Mouse (Mus musculus) forebrain, postnatal 0 days (tissue): Measurements from ENCODE around the gene Tenm3. TPM values are rescaled to one million over a fixed set of nuclear protein-coding genes. Genes with fewer than 3 reads are reported as not detected.

ENCODE experiments used
- ATAC-seq: fragments of 200-750 bp; cut with Nextera tagmentation; 2 replicates; pipeline ENCODE4 v1.8.0; 2017; ENCODE audit warnings: mild to moderate bottlenecking, moderate library complexity
- DNase-seq: peaks from one replicate; pipeline ENCODE4 v3.0.0-alpha.2; 2015
- H3K27ac ChIP-seq: fragments of 300-500 bp; sonication (generic); 2 replicates; pipeline ENCODE4 v1.5.1; 2014; ENCODE audit warnings: low read depth, mild to moderate bottlenecking, antibody characterized with exemption, low read length, moderate library complexity, mixed read lengths
- H3K27me3 ChIP-seq: fragments of 300-500 bp; sonication (generic); 2 replicates; pipeline ENCODE4 v1.6.1; 2014; ENCODE audit warnings: mild to moderate bottlenecking, low read length, mixed read lengths; ENCODE audit not compliant: insufficient read depth
- H3K36me3 ChIP-seq: fragments of 300-500 bp; sonication (generic); 2 replicates; pipeline ENCODE4 v1.6.1; 2014; ENCODE audit warnings: mild to moderate bottlenecking, moderate library complexity; ENCODE audit not compliant: insufficient read depth
- H3K4me1 ChIP-seq: fragments of 300-500 bp; sonication (generic); 2 replicates; pipeline ENCODE4 v1.6.1; 2014; ENCODE audit warnings: antibody characterized with exemption; ENCODE audit not compliant: insufficient read depth
- H3K4me2 ChIP-seq: fragments of 300-500 bp; sonication (generic); 2 replicates; pipeline ENCODE4 v1.6.1; 2014; ENCODE audit warnings: low read depth, mild to moderate bottlenecking, moderate library complexity
- H3K4me3 ChIP-seq: fragments of 300-500 bp; sonication (generic); 2 replicates; pipeline ENCODE4 v1.5.1; 2014; ENCODE audit warnings: low read depth, low read length, mixed read lengths
- H3K9ac ChIP-seq: fragments of 300-500 bp; sonication (generic); 2 replicates; pipeline ENCODE4 v1.6.1; 2014; ENCODE audit warnings: mild to moderate bottlenecking
- H3K9me3 ChIP-seq: fragments of 300-500 bp; sonication (generic); 2 replicates; pipeline ENCODE4 v1.6.1; 2016; ENCODE audit warnings: low read length
- CTCF ChIP-seq: sonication (generic); IDR thresholded peaks from 2 replicates; pipeline ENCODE4 v1.5.1; 2016; ENCODE audit warnings: antibody characterized with exemption, control low read depth, low read depth
- WGBS: fragments of 180-500 bp; shearing (Covaris S2); extraction: QIAGEN DNeasy Blood & Tissue Kit; methylation state at CpG from one replicate; pipeline ENCODE4 v1.1.7; 2014; 5-methylcytosine and 5-hydroxymethylcytosine counted together
- polyA plus RNA-seq: library from polyadenylated mRNA; unstranded; fragments of >200 nt; fragmentation: Nextera tagmentation; extraction: Ambion mirVana; gene quantifications from 2 replicates; pipeline ENCODE4 v1.2.1, GENCODE M21; 2015
- total RNA-seq: library from RNA; depleted of rRNA; stranded (reverse); fragments of >200 nt; gene quantifications from 2 replicates; pipeline ENCODE4 v1.2.3, GENCODE M21; 2014

Gene Tenm3
- total and polyA plus RNA-seq, 2 experiments from 2014 or later = 21.6 to 111 TPM

DNA sequence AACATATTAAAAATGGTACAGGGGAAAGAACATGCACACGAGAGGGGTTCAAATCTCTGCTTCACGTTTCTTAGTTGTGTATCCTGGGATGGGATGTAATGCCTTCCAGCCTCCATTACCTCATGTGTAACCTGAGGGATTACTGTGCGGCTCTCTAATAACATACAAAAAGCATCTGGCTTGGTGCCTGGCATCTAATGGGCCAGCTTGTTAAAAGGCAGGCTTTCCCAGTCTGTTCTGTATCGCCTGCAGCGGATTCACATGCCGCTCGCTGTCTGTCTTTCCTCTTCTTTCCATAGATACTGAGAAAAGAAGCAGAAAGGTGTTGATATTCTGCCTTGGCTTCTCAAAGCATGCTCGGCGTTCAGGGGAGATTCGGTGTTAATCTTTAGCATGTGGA is 558.3 kb downstream of the Tenm3 start:
- no peak for DNase-seq
- H3K4me2 ChIP-seq = no peak overlapping the region
- no peaks in the 10 kb centered on the region for H3K27me3 ChIP-seq
- WGBS = 32% methylated on average over 10 of the region's 10 CpGs
- H3K36me3 ChIP-seq = no peaks in the 10 kb centered on the region; the same call in 1 of the 2 replicates
- no peaks in the 10 kb centered on the region for H3K4me1 ChIP-seq
- no peak for ATAC-seq
- no peak overlapping the region for H3K27ac ChIP-seq
- H3K9ac ChIP-seq = no peak overlapping the region
- H3K4me3 ChIP-seq = no peak overlapping the region
- no peaks in the 10 kb centered on the region for H3K9me3 ChIP-seq
- TF ChIP-seq CTCF = no peak

DNA sequence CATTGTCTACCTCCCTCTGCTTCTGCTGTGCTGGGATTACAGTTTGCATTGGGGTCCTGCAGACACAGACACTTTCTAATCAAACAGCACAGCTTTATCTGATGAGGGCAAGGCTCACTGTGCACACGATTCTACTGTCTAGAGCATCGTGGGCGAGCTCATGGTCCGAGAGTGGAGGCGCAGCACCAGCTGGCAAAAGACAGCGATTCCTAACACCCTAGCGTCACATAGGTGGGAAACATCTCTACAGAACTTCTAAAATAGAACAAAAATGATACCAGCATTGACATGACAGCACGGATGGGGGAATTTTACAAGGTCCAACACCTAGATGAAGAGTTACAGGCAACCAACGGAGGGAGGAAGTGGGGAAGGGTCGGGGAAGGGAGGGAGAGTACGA is 561.9 kb downstream of the Tenm3 start:
- no peak for TF ChIP-seq CTCF
- no peak overlapping the region for H3K4me2 ChIP-seq
- no peaks in the 10 kb centered on the region for H3K4me1 ChIP-seq
- H3K9ac ChIP-seq = no peak overlapping the region
- no peaks in the 10 kb centered on the region for H3K9me3 ChIP-seq
- H3K27ac ChIP-seq = no peak overlapping the region
- no peak for DNase-seq
- ATAC-seq = no peak
- H3K27me3 ChIP-seq = no peaks in the 10 kb centered on the region
- H3K4me3 ChIP-seq = no peak overlapping the region
- no peaks in the 10 kb centered on the region; the same call in 1 of the 2 replicates for H3K36me3 ChIP-seq
- 93% methylated on average over 11 of the region's 11 CpGs for WGBS

DNA sequence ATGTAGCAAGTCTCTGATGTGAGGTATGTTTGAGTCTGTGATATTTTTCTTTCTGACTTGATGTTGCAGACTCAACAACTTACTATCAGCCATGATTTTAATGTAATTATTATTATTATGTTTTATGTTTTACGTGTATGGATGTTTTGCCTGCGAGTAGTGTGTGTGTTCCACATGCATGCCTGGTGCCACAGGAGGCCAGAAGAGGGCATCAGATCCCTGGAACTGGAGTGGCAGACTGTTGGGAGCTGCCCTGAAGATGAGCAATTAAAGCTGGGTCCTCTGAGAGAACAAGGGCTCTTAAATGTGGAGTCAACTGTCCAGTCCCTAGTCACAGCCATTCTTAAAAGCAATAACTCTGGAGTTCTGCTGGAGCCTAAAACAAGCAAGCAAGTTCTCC is 564.4 kb downstream of the Tenm3 start:
- Histone ChIP-seq H3K9me3 (0 out of 2 replicates have a peak, but pooled peaks cover 8% of the 10 kb centered on the region), H3K4me3 (no peak overlapping the region), H3K4me2 (no peak overlapping the region), H3K27me3 (no peaks in the 10 kb centered on the region), H3K27ac (no peak overlapping the region), H3K36me3 (peaks cover 10% of the 10 kb centered on the region), H3K9ac (no peak overlapping the region), H3K4me1 (no peaks in the 10 kb centered on the region)
- peak; percentile 49 for TF ChIP-seq CTCF
- DNase-seq (no peak), ATAC-seq (no peak)
- 94% methylated on average over 2 of the region's 2 CpGs for WGBS

DNA sequence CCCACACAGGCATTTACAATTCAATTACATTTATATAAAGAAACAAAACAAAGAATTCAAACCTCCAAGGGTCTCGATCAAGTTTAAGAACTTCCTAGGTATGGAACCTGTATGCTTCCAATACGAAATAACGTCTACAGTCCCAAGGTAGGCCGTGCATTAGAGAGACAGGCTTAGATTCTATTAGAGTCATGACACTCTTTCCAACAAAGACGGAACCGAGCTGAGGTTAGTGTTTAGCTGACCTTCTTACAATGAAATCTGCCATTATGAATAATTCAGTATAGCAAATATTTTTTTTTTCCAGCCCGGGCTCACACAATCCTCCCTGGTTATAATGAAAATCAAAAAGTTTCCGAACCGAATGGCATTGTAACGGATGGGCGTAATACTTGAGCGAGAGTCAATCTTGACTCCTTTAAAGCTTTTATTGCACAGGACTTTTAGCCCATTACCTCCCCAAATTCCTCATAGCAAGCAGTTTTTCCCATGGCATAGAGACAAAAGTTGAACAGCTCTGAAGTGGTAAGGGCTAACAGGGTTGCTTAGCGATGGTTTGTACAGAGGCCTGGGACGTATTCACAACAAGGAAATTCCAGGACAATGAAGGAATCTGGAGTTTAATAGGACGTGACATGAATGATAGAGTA is 565.6 kb downstream of the Tenm3 start:
- no peak overlapping the region for H3K4me2 ChIP-seq
- TF ChIP-seq CTCF = no peak
- H3K27me3 ChIP-seq = no peaks in the 10 kb centered on the region
- DNase-seq = peak; percentile 43
- no peaks in the 10 kb centered on the region for H3K4me1 ChIP-seq
- WGBS = 35% methylated on average over 15 of the region's 15 CpGs
- H3K27ac ChIP-seq = no peak overlapping the region
- peaks cover 10% of the 10 kb centered on the region for H3K36me3 ChIP-seq
- no peak overlapping the region for H3K4me3 ChIP-seq
- ATAC-seq = peak; percentile 79
- H3K9me3 ChIP-seq = 0 out of 2 replicates have a peak, but pooled peaks cover 8% of the 10 kb centered on the region
- H3K9ac ChIP-seq = no peak overlapping the region

DNA sequence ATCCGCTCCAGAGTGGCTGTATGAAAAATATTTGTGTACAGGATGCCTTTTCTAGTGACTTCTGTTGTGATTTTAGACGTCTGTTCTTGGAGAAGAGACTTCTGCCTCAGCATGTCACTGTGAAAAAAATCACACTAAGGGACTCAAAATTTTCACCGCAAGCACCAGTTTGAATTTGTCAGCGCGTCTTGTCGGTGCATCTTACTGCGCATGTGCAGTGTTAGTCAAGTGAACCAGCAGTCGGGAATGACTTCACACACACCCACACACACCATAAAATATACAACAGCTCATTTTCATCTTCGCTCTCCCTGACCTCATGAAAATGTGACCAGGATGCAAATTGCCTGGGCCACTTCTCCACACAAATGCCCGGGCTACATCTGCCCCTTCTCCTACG is 568.7 kb downstream of the Tenm3 start:
- no peak for ATAC-seq
- Histone ChIP-seq H3K36me3 (peaks cover 10% of the 10 kb centered on the region), H3K4me3 (no peak overlapping the region), H3K4me1 (no peaks in the 10 kb centered on the region), H3K27ac (no peak overlapping the region), H3K27me3 (no peaks in the 10 kb centered on the region), H3K4me2 (no peak overlapping the region), H3K9ac (no peak overlapping the region), H3K9me3 (0 out of 2 replicates have a peak, but pooled peaks cover 8% of the 10 kb centered on the region)
- peak; percentile 9 for DNase-seq
- WGBS = 83% methylated on average over 11 of the region's 11 CpGs
- TF ChIP-seq CTCF = no peak

DNA sequence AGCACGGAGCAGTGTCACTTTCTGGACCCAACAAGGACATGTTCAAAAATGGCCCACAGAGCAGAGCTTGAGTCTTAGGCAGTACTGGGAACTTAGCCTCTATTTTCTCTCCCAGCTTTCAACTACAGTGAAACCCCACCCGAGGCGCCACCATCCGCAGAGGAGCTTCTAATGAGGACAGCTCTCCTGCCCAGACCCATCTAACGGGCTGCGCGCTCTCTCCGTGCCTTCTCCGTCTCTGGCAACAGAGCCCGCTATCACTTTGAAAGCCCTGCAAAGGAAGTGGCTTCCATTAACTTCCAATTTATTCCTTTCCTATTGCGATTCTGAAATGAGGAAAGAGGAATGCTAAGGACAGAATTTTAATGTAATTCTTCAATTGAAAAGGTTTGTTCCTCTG is 569.2 kb downstream of the Tenm3 start:
- no peak for TF ChIP-seq CTCF
- Histone ChIP-seq H3K27ac (no peak overlapping the region), H3K9ac (no peak overlapping the region), H3K4me2 (no peak overlapping the region), H3K36me3 (peaks cover 10% of the 10 kb centered on the region), H3K9me3 (0 out of 2 replicates have a peak, but pooled peaks cover 8% of the 10 kb centered on the region), H3K27me3 (no peaks in the 10 kb centered on the region), H3K4me3 (no peak overlapping the region), H3K4me1 (no peaks in the 10 kb centered on the region)
- ATAC-seq (peak; percentile 10; the same call in 1 of the 2 replicates), DNase-seq (no peak)
- 71% methylated on average over 11 of the region's 11 CpGs for WGBS

DNA sequence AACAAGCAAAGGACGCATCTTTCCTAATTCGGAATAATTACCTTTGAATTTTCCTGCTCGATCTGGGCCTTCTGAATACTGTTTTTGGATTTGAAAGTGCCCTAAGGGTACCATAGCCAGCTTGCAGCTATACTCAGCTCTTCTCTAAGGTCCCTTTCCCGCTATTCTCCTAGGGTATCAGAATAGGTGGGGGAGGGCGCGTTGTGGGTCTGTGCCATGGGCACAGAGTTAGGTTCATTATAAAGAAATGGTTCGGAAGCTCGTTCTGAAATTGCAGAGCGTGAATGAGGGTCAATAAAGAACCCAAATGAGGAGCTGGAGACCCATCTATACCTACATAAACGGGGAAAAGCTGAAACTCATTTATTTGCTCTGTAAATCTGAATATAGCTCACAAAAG is 575.1 kb downstream of the Tenm3 start:
- H3K9me3 ChIP-seq = no peaks in the 10 kb centered on the region
- H3K27ac ChIP-seq = no peak overlapping the region
- TF ChIP-seq CTCF = no peak
- no peaks in the 10 kb centered on the region for H3K27me3 ChIP-seq
- ATAC-seq = no peak
- H3K4me1 ChIP-seq = no peaks in the 10 kb centered on the region
- DNase-seq = no peak
- H3K4me3 ChIP-seq = no peak overlapping the region
- WGBS = 85% methylated on average over 10 of the region's 10 CpGs
- no peak overlapping the region for H3K4me2 ChIP-seq
- H3K9ac ChIP-seq = no peak overlapping the region
- no peaks in the 10 kb centered on the region for H3K36me3 ChIP-seq
